Mouse (Mus musculus) natural killer cell, adult 2 months (primary cell): Measurements from ENCODE around the gene Pde12.
A peak's percentile ranks its signal among the peaks of the same experiment; 100 is the strongest.

Experiments used
- DNase-seq, 2 experiments: peaks; one replicate each; pipeline ENCODE4 v3.0.0; 2022; ENCODE audit warnings: low spot score in 2 of 2

The Pde12 gene

GRCm38 (mm10) chr14:26645989-26646650, 23.6 kb downstream of the Pde12 start:
- no peak for DNase-seq

GRCm38 (mm10) chr14:26643006-26643624, 26.6 kb downstream of the Pde12 start:
- no peak for DNase-seq

GRCm38 (mm10) chr14:26639961-26640360, 29.7 kb downstream of the Pde12 start:
- peak in 1 of 2 experiments; percentile 21 for DNase-seq

GRCm38 (mm10) chr14:26639251-26639650, 30.4 kb downstream of the Pde12 start:
- no peak for DNase-seq

GRCm38 (mm10) chr14:26638708-26639084, 31.0 kb downstream of the Pde12 start:
- peak; percentile 68 to 75 for DNase-seq

- peak; percentile 98 for DNase-seq
Measured at GRCm38 (mm10) chr14:26637851-26638707, 31.6 kb downstream of the Pde12 start, which contains the start of gene Arf4. Gene Arf4 (plus strand): TSS chr14:26638074.

GRCm38 (mm10) chr14:26637025-26637850, 32.4 kb downstream of the Pde12 start:
- no peak for DNase-seq

GRCm38 (mm10) chr14:26626605-26627140, 43.0 kb downstream of the Pde12 start:
- DNase-seq: no peak

GRCm38 (mm10) chr14:26625301-26625700, 44.4 kb downstream of the Pde12 start:
- DNase-seq: no peak

GRCm38 (mm10) chr14:26610689-26611088, 59.0 kb downstream of the Pde12 start:
- DNase-seq: no peak
